Mouse (Mus musculus): ENCODE measurements around the gene Rnf40. TPM values are rescaled to one million over a fixed set of nuclear protein-coding genes. Genes with fewer than 3 reads are reported as not detected.
"Not testable (repeated sequence)": the region's sequence is repeated elsewhere in the genome, so short reads cannot be mapped to it uniquely, and the experiment has no call there.

Gene Rnf40
- polyA plus RNA-seq, 1 experiment: 53.7 TPM

- DNase-seq: no peak
- H3K27ac ChIP-seq (ENCODE audit: insufficient read depth, low read length): no peak overlapping the region
- WGBS: 13% methylated on average over 4 of the region's 4 CpGs
- TF ChIP-seq CTCF (IDR thresholded peaks at IDR 0.05; ENCODE audit: borderline replicate concordance, insufficient read depth, low read depth, low read length) (no peak), POLR2A (IDR thresholded peaks at IDR 0.05; ENCODE audit: borderline replicate concordance, insufficient read depth, low read length) (no peak)
- H3K4me3 ChIP-seq (replicated peaks; ENCODE audit: insufficient read depth, low read depth, low read length): no peak overlapping the region
- H3K27me3 ChIP-seq (ENCODE audit: control insufficient read depth, insufficient read depth, low read length): no peaks in the 10 kb centered on the region
- no peaks in the 10 kb centered on the region; the same call in 1 of the 2 replicates for H3K4me1 ChIP-seq (ENCODE audit: control insufficient read depth, insufficient read depth, low read length)
Measured at GRCm38 (mm10) chr7:127641260-127641659, 52.7 kb downstream of the Rnf40 start.

DNA sequence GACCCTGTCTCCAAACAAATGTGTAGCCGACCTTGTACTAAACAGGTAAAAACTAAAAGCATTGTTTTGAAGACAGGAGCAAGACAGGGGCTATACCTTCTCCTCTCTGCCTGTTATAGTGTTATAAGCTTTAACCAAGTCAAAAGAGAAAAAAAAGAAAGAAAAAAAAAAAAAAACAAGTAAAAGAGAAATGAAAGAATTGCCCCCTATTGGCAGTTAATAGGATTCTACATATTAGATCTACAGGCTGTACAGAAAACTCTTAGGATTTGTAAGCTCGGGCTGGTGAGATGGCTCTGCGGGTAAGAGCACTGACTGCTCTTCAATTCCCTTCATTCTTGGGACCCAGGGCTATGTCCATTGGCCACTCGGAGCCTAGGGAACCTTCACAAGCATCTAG lies 53.7 kb downstream of the Rnf40 start:
- DNase-seq: no peak
- Histone ChIP-seq H3K27ac (ENCODE audit: insufficient read depth, low read length) (no peak overlapping the region), H3K4me3 (replicated peaks; ENCODE audit: insufficient read depth, low read depth, low read length) (no peak overlapping the region), H3K27me3 (ENCODE audit: control insufficient read depth, insufficient read depth, low read length) (no peaks in the 10 kb centered on the region), H3K4me1 (ENCODE audit: control insufficient read depth, insufficient read depth, low read length) (no peaks in the 10 kb centered on the region; the same call in 1 of the 2 replicates)
- TF ChIP-seq CTCF (IDR thresholded peaks at IDR 0.05; ENCODE audit: borderline replicate concordance, insufficient read depth, low read depth, low read length) (no peak), POLR2A (IDR thresholded peaks at IDR 0.05; ENCODE audit: borderline replicate concordance, insufficient read depth, low read length) (no peak)
- WGBS: 76% methylated on average over 4 of the region's 4 CpGs

DNA sequence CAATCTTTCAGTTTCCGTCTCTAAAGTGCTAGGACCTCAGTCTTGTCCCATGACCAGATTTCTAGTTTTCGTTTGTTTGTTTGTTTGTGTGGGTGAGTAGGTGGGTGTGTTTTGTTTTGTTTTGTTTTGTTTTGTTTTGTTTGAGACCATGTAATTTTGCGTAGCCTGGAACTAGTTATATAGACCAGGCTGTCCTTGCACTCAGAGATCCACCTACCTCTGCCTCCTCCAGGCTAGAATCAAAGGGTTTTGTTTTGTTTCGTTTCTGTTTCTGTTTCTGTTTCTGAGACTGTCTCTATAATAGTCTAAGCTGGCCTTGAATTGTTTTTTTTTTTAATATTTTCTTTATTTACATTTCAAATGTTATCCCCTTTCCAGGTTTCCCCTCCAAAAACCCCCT lies 57.8 kb downstream of the Rnf40 start:
- Histone ChIP-seq H3K27ac (ENCODE audit: insufficient read depth, low read length) (no peak overlapping the region), H3K4me3 (replicated peaks; ENCODE audit: insufficient read depth, low read depth, low read length) (no peak overlapping the region), H3K4me1 (ENCODE audit: control insufficient read depth, insufficient read depth, low read length) (no peaks in the 10 kb centered on the region), H3K27me3 (ENCODE audit: control insufficient read depth, insufficient read depth, low read length) (no peaks in the 10 kb centered on the region)
- WGBS: 88% methylated on average over 4 of the region's 4 CpGs
- no peak for DNase-seq
- TF ChIP-seq POLR2A (IDR thresholded peaks at IDR 0.05; ENCODE audit: borderline replicate concordance, insufficient read depth, low read length) (no peak), CTCF (IDR thresholded peaks at IDR 0.05; ENCODE audit: borderline replicate concordance, insufficient read depth, low read depth, low read length) (no peak)

DNA sequence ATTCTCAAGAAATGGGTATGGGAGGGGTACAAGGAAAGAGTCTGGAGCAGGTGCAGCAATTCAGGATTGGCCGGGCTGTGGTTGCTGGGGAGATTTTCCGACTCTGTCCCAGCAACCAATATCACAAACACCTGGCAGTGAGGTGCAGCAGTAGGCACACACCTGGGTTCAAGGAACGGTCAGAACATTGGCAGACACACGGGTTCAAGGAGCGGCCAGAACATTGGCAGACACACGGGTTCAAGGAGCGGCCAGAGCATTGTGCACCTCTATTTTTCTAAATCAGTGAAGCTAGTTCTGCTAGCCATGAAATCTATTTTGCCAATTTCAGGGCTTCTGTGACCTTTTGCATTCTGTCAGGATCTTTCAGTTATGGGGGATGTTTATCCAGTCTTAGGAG lies 59.0 kb downstream of the Rnf40 start:
- H3K4me3 ChIP-seq (replicated peaks; ENCODE audit: insufficient read depth, low read depth, low read length); DNase-seq: not testable (repeated sequence)
- WGBS: 84% methylated on average over 7 of the region's 7 CpGs

GRCm38 (mm10) chr7:127648516-127649201 lies 60.1 kb downstream of the Rnf40 start:
- no peak overlapping the region for H3K27ac ChIP-seq (ENCODE audit: insufficient read depth, low read length)
- 75% methylated on average over 4 of the region's 4 CpGs for WGBS
- no peak for TF ChIP-seq POLR2A (IDR thresholded peaks at IDR 0.05; ENCODE audit: borderline replicate concordance, insufficient read depth, low read length)
- no peak for TF ChIP-seq CTCF (IDR thresholded peaks at IDR 0.05; ENCODE audit: borderline replicate concordance, insufficient read depth, low read depth, low read length)
- DNase-seq: no peak
- no peaks in the 10 kb centered on the region for H3K27me3 ChIP-seq (ENCODE audit: control insufficient read depth, insufficient read depth, low read length)
- H3K4me3 ChIP-seq (replicated peaks; ENCODE audit: insufficient read depth, low read depth, low read length): no peak overlapping the region
- no peaks in the 10 kb centered on the region for H3K4me1 ChIP-seq (ENCODE audit: control insufficient read depth, insufficient read depth, low read length)

More for the DNA sequence above, 59.0 kb downstream of the Rnf40 start:
- not testable (repeated sequence) for H3K27ac ChIP-seq (ENCODE audit: insufficient read depth, low read length); H3K27me3 ChIP-seq (ENCODE audit: control insufficient read depth, insufficient read depth, low read length); H3K4me1 ChIP-seq (ENCODE audit: control insufficient read depth, insufficient read depth, low read length)

DNA sequence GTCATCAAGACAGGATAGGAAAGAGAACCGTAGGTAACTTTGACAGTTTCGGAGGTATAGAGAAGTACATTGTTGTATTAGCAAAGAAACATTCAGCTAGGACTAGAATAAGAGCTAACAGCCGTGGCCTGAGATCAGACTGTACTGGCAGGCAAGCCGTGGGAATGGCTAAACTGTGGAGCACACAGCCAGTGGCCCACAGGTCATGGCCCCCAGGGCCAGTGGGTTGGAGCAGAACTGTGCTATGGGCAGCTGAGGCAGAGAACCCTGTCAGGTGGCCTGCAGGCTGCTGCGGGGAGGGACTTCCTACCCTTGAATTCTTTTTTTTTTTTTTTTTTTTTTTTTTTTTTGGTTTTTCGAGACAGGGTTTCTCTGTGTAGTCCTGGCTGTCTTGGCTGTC lies 60.6 kb downstream of the Rnf40 start:
- Histone ChIP-seq H3K4me1 (ENCODE audit: control insufficient read depth, insufficient read depth, low read length) (no peaks in the 10 kb centered on the region), H3K4me3 (replicated peaks; ENCODE audit: insufficient read depth, low read depth, low read length) (no peak overlapping the region), H3K27me3 (ENCODE audit: control insufficient read depth, insufficient read depth, low read length) (no peaks in the 10 kb centered on the region), H3K27ac (ENCODE audit: insufficient read depth, low read length) (no peak overlapping the region)
- 81% methylated on average over 6 of the region's 6 CpGs for WGBS
- no peak for DNase-seq
- TF ChIP-seq CTCF (IDR thresholded peaks at IDR 0.05; ENCODE audit: borderline replicate concordance, insufficient read depth, low read depth, low read length) (no peak), POLR2A (IDR thresholded peaks at IDR 0.05; ENCODE audit: borderline replicate concordance, insufficient read depth, low read length) (no peak)

- 72% methylated on average over 3 of the region's 3 CpGs for WGBS
- no peak overlapping the region for H3K4me3 ChIP-seq (replicated peaks; ENCODE audit: insufficient read depth, low read depth, low read length)
Measured at GRCm38 (mm10) chr7:127651624-127652023, 63.1 kb downstream of the Rnf40 start.

GRCm38 (mm10) chr7:127652050-127652449 lies 63.5 kb downstream of the Rnf40 start:
- H3K4me1 ChIP-seq (ENCODE audit: control insufficient read depth, insufficient read depth, low read length): no peaks in the 10 kb centered on the region
- WGBS: 24% methylated on average over 18 of the region's 18 CpGs
- no peak for TF ChIP-seq POLR2A (IDR thresholded peaks at IDR 0.05; ENCODE audit: borderline replicate concordance, insufficient read depth, low read length)
- no peak for TF ChIP-seq CTCF (IDR thresholded peaks at IDR 0.05; ENCODE audit: borderline replicate concordance, insufficient read depth, low read depth, low read length)
- no peak overlapping the region for H3K4me3 ChIP-seq (replicated peaks; ENCODE audit: insufficient read depth, low read depth, low read length)
- no peaks in the 10 kb centered on the region for H3K27me3 ChIP-seq (ENCODE audit: control insufficient read depth, insufficient read depth, low read length)
- H3K27ac ChIP-seq (ENCODE audit: insufficient read depth, low read length): no peak overlapping the region
- DNase-seq: no peak

More at GRCm38 (mm10) chr7:127651624-127652023, 63.1 kb downstream of the Rnf40 start:
- DNase-seq: no peak
- Histone ChIP-seq H3K27ac (ENCODE audit: insufficient read depth, low read length) (no peak overlapping the region), H3K4me1 (ENCODE audit: control insufficient read depth, insufficient read depth, low read length) (no peaks in the 10 kb centered on the region), H3K27me3 (ENCODE audit: control insufficient read depth, insufficient read depth, low read length) (no peaks in the 10 kb centered on the region)
- TF ChIP-seq CTCF (IDR thresholded peaks at IDR 0.05; ENCODE audit: borderline replicate concordance, insufficient read depth, low read depth, low read length): no peak
